Mouse (Mus musculus) CH12.LX (cell line): ENCODE results near the gene Stk32c. TPM values are rescaled to one million over a fixed set of nuclear protein-coding genes. Genes with fewer than 3 reads are reported as not detected.

ENCODE experiments used
- DNase-seq: peaks from one replicate; pipeline ENCODE4 v3.0.0-alpha.2; 2013; ENCODE audit errors: extremely low read depth
- H3K27ac ChIP-seq: 2 replicates; pipeline ENCODE4 v1.5.1; 2012; ENCODE audit warnings: low read depth, mild to moderate bottlenecking, control low read depth, moderate library complexity; ENCODE audit not compliant: insufficient read depth
- H3K27me3 ChIP-seq: replicated peaks from 2 replicates; pipeline ENCODE3; 2012; ENCODE audit warnings: inconsistent platforms
- H3K36me3 ChIP-seq, 2 experiments: replicated peaks in 1 of 2; 2 replicates each; pipeline versions ENCODE3 to v1.6.1; 2012; ENCODE audit warnings: inconsistent platforms in 1 of 2, low read length in 1 of 2, mild to moderate bottlenecking in 1 of 2, mixed read lengths in 1 of 2, moderate library complexity in 1 of 2; ENCODE audit not compliant: control insufficient read depth in 1 of 2, insufficient read depth in 1 of 2
- H3K4me1 ChIP-seq, 2 experiments: 2 replicates each; pipeline ENCODE4 v1.6.1; 2012; ENCODE audit warnings: inconsistent platforms in 1 of 2, moderate library complexity in 1 of 2; ENCODE audit not compliant: insufficient read depth in 2 of 2, control insufficient read depth in 1 of 2
- H3K4me2 ChIP-seq: 2 replicates; pipeline ENCODE4 v1.6.1; 2012; ENCODE audit warnings: low read depth, mild to moderate bottlenecking, control low read depth; ENCODE audit not compliant: poor library complexity, insufficient read depth, severe bottlenecking
- H3K4me3 ChIP-seq, 3 experiments: fragments of 150-350 bp in 1 of 3; sonication (generic) in 1 of 3; replicated peaks in 1 of 3; 2 replicates each; pipeline versions ENCODE3 to v1.5.1; 2011 to 2012; ENCODE audit warnings: low read depth in 2 of 3, low read length in 2 of 3, mild to moderate bottlenecking in 2 of 3, moderate library complexity in 2 of 3, control low read depth in 1 of 3, improper control_type of control experiment in 1 of 3, inconsistent platforms in 1 of 3, mixed read lengths in 1 of 3; ENCODE audit not compliant: poor library complexity in 1 of 3
- H3K79me2 ChIP-seq: replicated peaks from 2 replicates; pipeline ENCODE4 v1.6.1; 2012; ENCODE audit warnings: mild to moderate bottlenecking, moderate library complexity; ENCODE audit not compliant: control insufficient read depth, poor library complexity, insufficient read depth, severe bottlenecking; ENCODE audit errors: extremely low read depth
- H3K9ac ChIP-seq: 2 replicates; pipeline ENCODE4 v1.6.1; 2012; ENCODE audit warnings: low read depth, mild to moderate bottlenecking, control low read depth, moderate library complexity; ENCODE audit not compliant: insufficient read depth
- H3K9me3 ChIP-seq: replicated peaks from 2 replicates; pipeline ENCODE3; 2012; ENCODE audit warnings: low read length, inconsistent platforms, mixed read lengths
- CHD1 ChIP-seq: IDR thresholded peaks from 2 replicates; pipeline ENCODE4 v1.6.1; 2012; ENCODE audit warnings: low read depth, low read length, improper control_type of control experiment, inconsistent platforms
- CHD2 ChIP-seq: IDR thresholded peaks from 2 replicates; pipeline ENCODE4 v1.6.1; 2011; ENCODE audit warnings: low read length, improper control_type of control experiment
- CTCF ChIP-seq, 2 experiments: IDR thresholded peaks in 1 of 2; conservative IDR thresholded peaks in 1 of 2; 2 replicates each; pipeline ENCODE4 v1.5.1; 2011 to 2012; ENCODE audit warnings: low read depth in 2 of 2, low read length in 2 of 2, improper control_type of control experiment in 1 of 2, inconsistent platforms in 1 of 2, mild to moderate bottlenecking in 1 of 2, moderate library complexity in 1 of 2
- ELF1 ChIP-seq: IDR thresholded peaks from 2 replicates; pipeline ENCODE4 v1.6.1; 2014; ENCODE audit warnings: low read depth, mild to moderate bottlenecking, inconsistent platforms, low read length, improper control_type of control experiment
- ETS1 ChIP-seq: conservative IDR thresholded peaks from 2 replicates; pipeline ENCODE4 v1.6.1; 2012; ENCODE audit warnings: low read depth, mild to moderate bottlenecking, inconsistent platforms, low read length, improper control_type of control experiment, moderate library complexity
- HCFC1 ChIP-seq: IDR thresholded peaks from 2 replicates; pipeline ENCODE4 v1.6.1; 2012; ENCODE audit warnings: low read depth, mild to moderate bottlenecking, inconsistent platforms, low read length, improper control_type of control experiment
- IRF4 ChIP-seq: IDR thresholded peaks from 2 replicates; pipeline ENCODE4 v1.6.1; 2014; ENCODE audit warnings: low read depth, mild to moderate bottlenecking, inconsistent platforms, low read length, improper control_type of control experiment
- JUND ChIP-seq: conservative IDR thresholded peaks from 2 replicates; pipeline ENCODE4 v1.6.1; 2011; ENCODE audit warnings: low read depth, low read length, improper control_type of control experiment
- KAT2A ChIP-seq: IDR thresholded peaks from 2 replicates; pipeline ENCODE4 v1.6.1; 2012; ENCODE audit warnings: low read length, improper control_type of control experiment, inconsistent platforms; ENCODE audit not compliant: insufficient replicate concordance
- MAX ChIP-seq: IDR thresholded peaks from 2 replicates; pipeline ENCODE4 v1.6.1; 2011; ENCODE audit warnings: low read length, improper control_type of control experiment
- MEF2A ChIP-seq: IDR thresholded peaks from 2 replicates; pipeline ENCODE4 v1.6.1; 2014; ENCODE audit warnings: low read depth, mild to moderate bottlenecking, inconsistent platforms, low read length, improper control_type of control experiment, borderline replicate concordance
- NRF1 ChIP-seq: IDR thresholded peaks from 2 replicates; pipeline ENCODE4 v1.6.1; 2014; ENCODE audit warnings: low read depth, mild to moderate bottlenecking, inconsistent platforms, low read length, improper control_type of control experiment, moderate library complexity
- POLR2A ChIP-seq: IDR thresholded peaks from 2 replicates; pipeline ENCODE4 v1.6.1; 2011; ENCODE audit warnings: low read depth, mild to moderate bottlenecking, improper control_type of control experiment, low read length
- POLR2AphosphoS2 ChIP-seq: IDR thresholded peaks from 2 replicates; pipeline ENCODE4 v1.6.1; 2011; ENCODE audit warnings: low read depth, low read length, improper control_type of control experiment
- RCOR1 ChIP-seq: conservative IDR thresholded peaks from 2 replicates; pipeline ENCODE4 v1.6.1; 2012; ENCODE audit warnings: low read depth, mild to moderate bottlenecking, inconsistent platforms, low read length, improper control_type of control experiment
- TCF12 ChIP-seq: IDR thresholded peaks from 2 replicates; pipeline ENCODE4 v1.6.1; 2014; ENCODE audit warnings: low read depth, mild to moderate bottlenecking, inconsistent platforms, low read length, improper control_type of control experiment
- UBTF ChIP-seq: IDR thresholded peaks from 2 replicates; pipeline ENCODE4 v1.6.1; 2012; ENCODE audit warnings: low read depth, mild to moderate bottlenecking, inconsistent platforms, low read length, improper control_type of control experiment, moderate library complexity
- USF1 ChIP-seq: IDR thresholded peaks from 2 replicates; pipeline ENCODE4 v1.6.1; 2014; ENCODE audit warnings: low read depth, mild to moderate bottlenecking, inconsistent platforms, low read length, improper control_type of control experiment
- ZC3H11A ChIP-seq: IDR thresholded peaks from 2 replicates; pipeline ENCODE4 v1.6.1; 2012; ENCODE audit warnings: low read depth, mild to moderate bottlenecking, inconsistent platforms, low read length, improper control_type of control experiment
- ZKSCAN1 ChIP-seq: IDR thresholded peaks from 2 replicates; pipeline ENCODE4 v1.6.1; 2012; ENCODE audit warnings: low read depth, inconsistent platforms, low read length, improper control_type of control experiment, borderline replicate concordance
- ZMIZ1 ChIP-seq: IDR thresholded peaks from 2 replicates; pipeline ENCODE4 v1.6.1; 2012; ENCODE audit warnings: low read depth, mild to moderate bottlenecking, inconsistent platforms, low read length, improper control_type of control experiment
- dilution Hi-C: fragments of 300-500 bp; cut with MboI; formaldehyde crosslinking; loops from 2 replicates; pipeline ENCODE4 v1.14.3; 2020; ENCODE audit warnings: low sequenced_read_pairs; ENCODE audit not compliant: extremely low pct_unique_long_range_greater_than_20kb, extremely low pct_ligation_motif_present
- in situ Hi-C: fragments of 300-500 bp; cut with MboI; formaldehyde crosslinking; loops from 3 replicates; pipeline ENCODE4 v1.14.3; 2019; ENCODE audit warnings: low sequenced_read_pairs, low pct_ligation_motif_present, low pct_unique_long_range_greater_than_20kb, mixed read lengths
- polyA plus RNA-seq: library from polyadenylated mRNA; unstranded; fragments of >175 nt; gene quantifications from 2 replicates; pipeline ENCODE4 v1.2.1, GENCODE M21; 2012; ENCODE audit warnings: low read depth; ENCODE audit not compliant: insufficient read length
- total RNA-seq, 2 experiments: library from RNA; depleted of rRNA; stranded (reverse); fragments of 300-350 nt in 1 of 2; fragments of >200 nt in 1 of 2; gene quantifications; 2 replicates each; pipeline ENCODE4 v1.2.3; 2012 to 2014

Gene Stk32c
- total and polyA plus RNA-seq, 3 experiments, result not detected

DNA sequence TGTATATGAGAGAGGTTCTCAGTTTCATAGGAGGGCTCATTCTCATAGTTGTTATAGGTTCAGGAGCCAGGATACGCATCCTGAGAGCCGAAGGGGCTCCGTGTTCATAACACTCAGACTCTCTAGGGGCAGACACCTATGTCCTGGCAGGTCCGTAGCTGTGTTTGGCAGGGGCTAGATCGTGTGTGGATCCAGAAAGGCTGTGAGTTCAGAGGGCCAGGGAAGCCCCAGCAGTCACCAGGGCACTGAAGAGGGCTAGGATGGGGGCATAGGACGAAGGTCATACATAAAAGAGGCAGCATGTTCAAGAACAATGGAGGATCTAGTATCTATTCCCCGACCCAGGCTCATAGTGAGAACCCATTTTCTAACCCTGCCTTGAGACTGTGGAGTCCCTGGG is 117.8 kb downstream of the Stk32c start:
- Histone ChIP-seq H3K9me3 (no peaks in the 10 kb centered on the region), H3K4me1 (no peaks in the 10 kb centered on the region), H3K79me2 (no peaks in the 10 kb centered on the region), H3K4me3 (no peak overlapping the region), H3K9ac (no peak overlapping the region), H3K27me3 (peaks cover 96% of the 10 kb centered on the region), H3K27ac (no peak overlapping the region), H3K36me3 (no peaks in the 10 kb centered on the region), H3K4me2 (no peak overlapping the region)
- in situ Hi-C loops, result no loop called here
- no peak for TF ChIP-seq MEF2A
- no peak for TF ChIP-seq CTCF (conservative IDR thresholded peaks at IDR 0.05 in 1 of 2, IDR thresholded peaks at IDR 0.05 in 1 of 2; ENCODE audit: low read depth in 2 of 2, low read length in 2 of 2)
- TF ChIP-seq ETS1, result no peak
- no peak for TF ChIP-seq CHD2
- DNase-seq, result no peak
- dilution Hi-C loops, result no loop called here

DNA sequence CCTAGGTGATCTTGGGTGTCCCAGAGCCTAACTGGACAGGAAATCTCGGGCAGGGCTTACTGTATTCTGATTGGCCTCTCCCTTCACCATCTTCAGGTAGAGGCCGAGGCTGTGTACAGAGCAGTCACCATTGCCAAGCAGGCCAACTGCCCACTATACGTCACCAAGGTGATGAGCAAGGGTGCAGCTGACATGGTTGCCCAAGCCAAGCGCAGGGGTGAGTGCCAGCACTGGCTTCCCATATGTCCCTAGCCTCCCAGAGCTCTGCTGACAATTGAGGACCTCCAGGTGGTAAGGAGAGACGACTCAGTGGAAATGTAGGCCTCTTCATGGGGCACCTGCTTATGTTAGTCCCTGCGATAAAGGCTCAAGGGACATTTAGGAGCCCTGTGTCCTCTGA is 118.3 kb downstream of the Stk32c start:
- peaks cover 96% of the 10 kb centered on the region for H3K27me3 ChIP-seq

DNA sequence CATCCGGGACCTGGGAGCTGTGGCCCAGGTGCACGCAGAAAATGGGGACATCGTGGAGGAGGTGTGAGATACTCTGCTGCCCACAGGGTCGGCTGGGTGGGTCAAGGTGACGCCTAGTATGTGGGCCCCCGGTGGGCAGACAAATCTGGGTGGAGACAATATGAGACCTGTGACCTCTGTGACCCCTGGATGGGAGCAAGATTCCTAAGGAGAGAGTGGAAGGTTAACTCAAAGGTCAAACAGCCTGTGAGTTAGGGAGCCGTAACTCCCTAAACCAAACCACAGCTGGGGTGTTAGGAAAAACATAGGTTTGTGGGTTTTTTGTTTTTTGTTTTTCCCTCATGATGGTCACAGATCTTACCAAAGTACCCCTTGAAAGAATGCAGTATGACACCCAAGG is 119.3 kb downstream of the Stk32c start:
- peaks cover 97% of the 10 kb centered on the region for H3K27me3 ChIP-seq
- dilution Hi-C loops, result no loop called here

More for the DNA sequence above, 118.3 kb downstream of the Stk32c start:
- Histone ChIP-seq H3K27ac (no peak overlapping the region), H3K79me2 (no peaks in the 10 kb centered on the region), H3K4me2 (no peak overlapping the region), H3K4me3 (no peak overlapping the region), H3K9ac (no peak overlapping the region), H3K9me3 (no peaks in the 10 kb centered on the region), H3K4me1 (no peaks in the 10 kb centered on the region), H3K36me3 (no peaks in the 10 kb centered on the region)
- no peak for TF ChIP-seq CHD2
- TF ChIP-seq ELF1, result no peak
- no peak for TF ChIP-seq POLR2A
- TF ChIP-seq IRF4, result no peak
- dilution Hi-C loops, result no loop called here
- no peak for DNase-seq
- in situ Hi-C loops, result no loop called here

More for the DNA sequence above, 119.3 kb downstream of the Stk32c start:
- no peak overlapping the region for H3K9ac ChIP-seq
- no peaks in the 10 kb centered on the region for H3K36me3 ChIP-seq
- no peaks in the 10 kb centered on the region for H3K4me1 ChIP-seq
- no peak overlapping the region for H3K27ac ChIP-seq
- no peak overlapping the region for H3K4me2 ChIP-seq
- DNase-seq, result no peak
- H3K79me2 ChIP-seq, result no peaks in the 10 kb centered on the region
- in situ Hi-C loops, result no loop called here
- H3K9me3 ChIP-seq, result no peaks in the 10 kb centered on the region
- TF ChIP-seq CHD1, result no peak
- TF ChIP-seq ELF1, result no peak
- no peak for TF ChIP-seq ZMIZ1
- TF ChIP-seq ZC3H11A, result no peak
- TF ChIP-seq HCFC1, result no peak
- no peak for TF ChIP-seq ETS1
- no peak for TF ChIP-seq KAT2A
- TF ChIP-seq MAX, result no peak
- no peak for TF ChIP-seq POLR2AphosphoS2
- TF ChIP-seq CHD2, result no peak
- TF ChIP-seq IRF4, result no peak
- TF ChIP-seq TCF12, result no peak
- no peak for TF ChIP-seq USF1
- no peak for TF ChIP-seq RCOR1
- no peak for TF ChIP-seq JUND
- no peak for TF ChIP-seq MEF2A
- no peak for TF ChIP-seq NRF1
- no peak for TF ChIP-seq UBTF
- TF ChIP-seq ZKSCAN1, result no peak
- H3K4me3 ChIP-seq, result no peak overlapping the region
